Mouse (Mus musculus): Measurements from ENCODE around the gene Mturn.
A peak's percentile ranks its signal among the peaks of the same experiment; 100 is the strongest.

Mturn gene

DNA sequence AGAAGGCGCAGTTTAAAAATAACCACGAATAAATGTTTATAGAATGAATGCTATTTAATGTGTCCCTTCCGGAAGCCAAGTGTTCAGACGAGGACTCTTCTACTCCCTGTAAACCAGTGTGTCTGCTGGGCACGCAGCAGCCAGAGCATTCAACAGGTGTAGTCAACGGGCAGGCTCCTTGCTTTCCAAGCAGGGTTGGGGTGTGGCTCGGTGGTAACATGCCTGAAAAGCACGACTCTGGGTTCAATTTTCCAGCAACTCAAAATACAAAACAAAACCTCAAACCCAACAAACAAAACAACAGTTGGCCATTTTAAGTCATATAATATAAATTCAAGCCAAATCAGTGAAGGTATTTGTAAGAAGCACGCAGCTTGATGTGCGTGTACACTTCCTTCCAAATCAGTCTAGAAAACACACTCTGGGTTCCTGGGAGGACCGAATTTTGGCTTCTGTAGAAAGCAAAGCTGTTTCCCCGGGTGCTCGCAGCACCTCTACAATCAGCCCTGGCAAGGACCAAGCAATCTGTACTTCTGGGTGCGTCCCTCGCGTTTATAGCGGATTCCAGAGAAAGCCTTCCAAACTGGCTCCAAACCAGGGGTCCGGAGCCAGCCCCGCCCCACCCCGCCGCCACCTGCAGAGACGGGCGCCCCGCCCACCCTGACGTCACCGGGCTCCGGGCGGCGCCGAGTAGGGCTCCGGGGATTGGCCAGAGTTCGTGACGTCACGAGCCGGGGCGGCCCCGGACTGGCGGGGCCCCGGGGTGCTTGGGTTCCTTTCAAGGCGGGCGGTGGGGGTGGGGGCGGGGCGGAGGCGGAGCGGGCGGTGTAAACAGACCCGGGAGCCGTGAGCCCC, at the start of gene Mturn:
TSS of gene Mturn (plus strand) at position 734 of the 855 bp plus-strand sequence.
- DNase-seq (ENCODE audit: extremely low spot score, low spot score): peak; percentile 98

GRCm38 (mm10) chr6:54639877-54640276, 41.5 kb upstream of the Mturn start:
- no peak for DNase-seq (ENCODE audit: extremely low spot score, low spot score)

DNA sequence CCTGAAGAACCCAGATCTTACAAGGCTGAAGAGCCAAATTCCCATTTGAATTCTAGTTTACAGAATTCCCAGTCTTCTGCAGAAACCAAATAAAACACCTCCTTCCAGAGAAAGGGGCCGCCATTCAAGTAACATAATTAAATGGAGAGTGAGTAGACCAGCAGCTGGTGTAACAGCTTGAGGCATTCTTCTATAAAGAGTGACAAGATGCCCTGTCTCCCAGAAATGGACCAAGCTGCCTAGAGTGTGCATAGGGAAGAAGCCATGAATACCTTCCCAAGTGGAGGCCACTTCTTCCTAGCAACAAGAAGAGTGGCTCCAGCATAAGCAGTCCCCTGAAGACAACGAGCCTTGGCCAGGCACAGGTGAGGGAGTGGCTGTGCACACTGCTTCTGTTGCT, 39.5 kb upstream of the Mturn start:
- no peak for DNase-seq (ENCODE audit: extremely low spot score, low spot score)

GRCm38 (mm10) chr6:54643181-54643580, 38.2 kb upstream of the Mturn start:
- no peak for DNase-seq (ENCODE audit: extremely low spot score, low spot score)

DNA sequence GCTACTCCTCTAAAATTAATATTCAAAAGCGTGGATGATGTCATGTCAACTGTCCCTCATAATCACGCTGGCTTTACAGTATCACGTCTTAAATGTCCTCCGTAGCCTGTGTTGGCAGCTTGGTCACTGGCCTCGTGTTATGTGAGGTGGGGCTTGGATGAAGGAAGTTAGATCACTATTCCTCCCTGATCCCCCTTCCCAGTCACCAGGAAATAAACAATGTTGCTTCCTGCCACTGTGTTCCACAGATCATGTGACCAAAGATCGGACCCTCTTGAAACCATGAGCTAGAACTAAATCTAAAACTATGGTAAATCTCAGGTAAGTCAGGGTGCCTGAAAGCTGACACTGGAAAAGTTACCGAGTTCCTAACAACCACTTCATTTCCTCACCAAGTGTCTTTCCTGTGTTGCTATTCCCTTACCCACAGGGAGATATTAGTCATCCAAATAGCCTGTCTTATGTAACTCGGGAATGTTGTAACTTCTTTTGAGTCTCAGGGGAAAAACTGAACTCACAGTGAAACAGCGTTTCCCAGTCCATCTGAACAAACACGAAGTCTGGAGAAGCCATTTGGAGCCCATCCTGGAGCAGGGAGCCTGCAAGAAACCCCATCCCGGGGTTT, 25.8 kb upstream of the Mturn start:
- no peak for DNase-seq (ENCODE audit: extremely low spot score, low spot score)

GRCm38 (mm10) chr6:54657861-54658260, 23.6 kb upstream of the Mturn start:
- DNase-seq (ENCODE audit: extremely low spot score, low spot score): no peak

GRCm38 (mm10) chr6:54669868-54670267, 11.6 kb upstream of the Mturn start:
- no peak for DNase-seq (ENCODE audit: extremely low spot score, low spot score)

- DNase-seq (ENCODE audit: extremely low spot score, low spot score): no peak
Observed at GRCm38 (mm10) chr6:54672901-54673300, 8.5 kb upstream of the Mturn start.

DNA sequence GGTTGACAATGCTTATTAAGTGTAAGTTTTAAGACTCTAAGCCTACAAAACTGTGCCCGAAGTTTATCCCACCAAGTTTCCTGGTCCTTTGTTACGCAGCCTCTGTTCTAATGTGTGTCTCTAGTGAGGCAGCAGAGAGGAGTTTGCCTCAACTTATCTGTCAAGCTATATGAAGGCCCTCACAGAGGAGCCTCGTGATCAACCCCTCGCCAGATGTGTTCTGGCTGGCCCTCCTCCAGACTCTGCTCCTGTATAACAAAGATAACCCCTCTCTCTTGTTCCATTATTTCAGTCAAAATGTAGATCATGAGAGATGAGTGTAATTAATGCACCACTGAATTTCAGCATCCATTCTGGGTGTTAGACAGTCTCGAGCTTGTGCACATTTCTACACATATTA, 1.7 kb upstream of the Mturn start:
- DNase-seq (ENCODE audit: extremely low spot score, low spot score): no peak

DNA sequence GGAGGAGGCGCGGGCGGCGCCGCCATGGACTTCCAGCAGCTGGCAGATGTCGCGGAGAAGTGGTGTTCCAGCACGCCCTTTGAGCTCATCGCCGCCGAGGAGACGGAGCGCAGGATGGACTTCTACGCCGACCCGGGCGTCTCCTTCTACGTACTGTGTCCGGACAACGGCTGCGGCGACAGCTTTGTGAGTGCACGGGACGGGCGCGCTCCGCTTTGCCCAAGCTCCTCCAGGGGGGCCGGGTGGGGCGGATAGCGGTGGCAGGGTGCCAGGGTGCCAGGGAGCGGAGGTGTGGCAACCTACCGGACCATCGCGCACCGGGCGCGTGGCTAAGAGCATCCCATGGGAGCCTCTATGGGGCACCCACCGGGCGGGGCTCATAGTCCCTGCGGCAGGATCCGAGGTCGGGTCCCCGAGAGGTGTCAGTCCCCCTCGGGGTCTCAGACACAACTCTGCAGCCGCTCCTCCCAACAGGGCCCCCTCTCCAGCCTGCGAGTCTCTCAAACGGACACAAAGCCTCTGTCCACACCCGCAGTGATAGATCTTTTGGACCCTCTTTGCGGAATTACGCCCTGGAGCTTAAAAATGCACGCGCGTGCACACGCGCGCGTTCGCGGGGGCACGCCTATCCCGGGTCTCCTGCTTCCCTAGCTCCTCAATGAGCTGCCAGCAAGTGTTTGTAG, 463 bp downstream of the Mturn start:
- no peak for DNase-seq (ENCODE audit: extremely low spot score, low spot score)

GRCm38 (mm10) chr6:54684085-54684484, 2.7 kb downstream of the Mturn start:
- no peak for DNase-seq (ENCODE audit: extremely low spot score, low spot score)

- DNase-seq (ENCODE audit: extremely low spot score, low spot score): no peak
Observed at GRCm38 (mm10) chr6:54685103-54685502, 3.7 kb downstream of the Mturn start.

- no peak for DNase-seq (ENCODE audit: extremely low spot score, low spot score)
Observed at GRCm38 (mm10) chr6:54685716-54686395, 4.4 kb downstream of the Mturn start.

DNA sequence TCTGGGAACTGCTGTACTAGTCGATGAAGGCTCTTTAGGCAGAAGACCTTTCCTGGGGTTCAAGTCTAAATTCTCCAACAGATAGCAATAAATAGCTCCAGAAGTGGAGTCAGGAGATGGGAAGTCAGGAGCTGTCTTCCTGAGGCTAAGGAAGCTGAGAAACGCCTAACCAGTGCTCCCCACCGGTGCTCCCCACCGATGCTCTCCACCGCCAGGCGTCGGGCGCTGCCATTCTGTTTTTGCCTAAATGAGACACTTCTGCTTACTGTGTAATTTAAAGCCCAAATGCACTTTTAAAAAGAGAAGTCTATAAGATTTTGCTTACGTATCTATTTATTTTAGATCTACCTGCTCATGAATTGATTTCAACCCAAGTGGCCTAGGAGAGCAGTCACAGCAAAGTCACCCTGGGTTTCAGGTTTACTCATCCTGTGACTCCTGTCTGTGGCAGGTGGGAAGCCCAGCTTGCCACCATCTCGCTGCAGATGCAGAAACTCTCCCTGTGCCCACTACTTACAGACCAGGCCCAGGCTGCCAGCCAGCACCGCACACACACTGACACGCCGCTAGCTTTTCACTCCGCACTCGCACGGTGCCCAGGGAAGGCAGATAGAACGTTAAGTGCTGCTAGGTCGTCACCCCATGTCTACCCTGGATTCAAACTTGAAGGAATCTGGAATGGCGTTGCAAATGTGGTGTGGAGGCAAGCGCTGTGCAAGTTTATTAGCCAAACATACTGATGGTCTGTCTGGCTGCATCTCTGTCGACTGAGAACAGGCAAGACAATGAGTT, 5.7 kb downstream of the Mturn start:
- no peak for DNase-seq (ENCODE audit: extremely low spot score, low spot score)

DNA sequence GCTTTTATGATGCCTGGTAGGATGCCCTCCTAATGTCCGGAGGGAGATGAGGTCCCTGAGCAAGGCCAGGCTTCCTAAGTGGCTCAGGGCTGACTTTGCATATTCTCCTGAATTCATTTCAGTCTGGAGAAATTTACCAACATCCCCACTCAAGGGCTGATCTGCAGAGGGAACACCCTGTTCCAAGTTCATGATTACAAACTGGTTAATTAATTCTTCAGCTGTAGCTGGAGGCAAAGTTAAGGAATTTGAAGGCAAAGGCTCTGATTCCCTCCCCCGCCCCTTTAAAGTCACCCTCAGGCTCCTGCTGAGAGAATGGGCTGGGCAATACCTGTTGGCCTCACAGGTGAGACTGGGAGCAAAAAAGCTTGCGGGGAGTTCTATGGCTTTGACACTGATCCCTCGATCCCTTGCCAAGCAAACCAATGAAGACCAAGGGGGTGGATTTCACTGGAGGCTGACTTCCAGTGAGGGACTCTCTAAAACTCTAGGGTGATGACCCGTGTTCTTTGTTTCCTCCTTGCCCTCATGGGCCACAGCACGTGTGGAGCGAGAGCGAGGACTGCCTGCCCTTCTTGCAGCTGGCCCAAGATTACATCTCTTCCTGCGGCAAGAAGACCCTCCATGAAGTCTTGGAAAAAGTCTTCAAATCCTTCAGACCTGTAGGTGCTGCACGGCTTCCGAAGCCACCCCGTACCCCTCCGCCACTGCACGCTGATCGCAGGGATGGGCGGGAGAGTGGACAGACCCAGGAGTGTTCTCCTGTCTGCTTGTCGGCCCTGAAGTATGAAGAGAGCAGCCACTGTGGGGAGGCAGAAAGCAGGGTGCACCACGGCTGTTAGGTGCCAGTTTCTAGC, 7.3 kb downstream of the Mturn start:
- DNase-seq (ENCODE audit: extremely low spot score, low spot score): no peak

GRCm38 (mm10) chr6:54689686-54690085, 8.3 kb downstream of the Mturn start:
- DNase-seq (ENCODE audit: extremely low spot score, low spot score): no peak

- no peak for DNase-seq (ENCODE audit: extremely low spot score, low spot score)
Observed at GRCm38 (mm10) chr6:54690838-54691237, 9.4 kb downstream of the Mturn start.

DNA sequence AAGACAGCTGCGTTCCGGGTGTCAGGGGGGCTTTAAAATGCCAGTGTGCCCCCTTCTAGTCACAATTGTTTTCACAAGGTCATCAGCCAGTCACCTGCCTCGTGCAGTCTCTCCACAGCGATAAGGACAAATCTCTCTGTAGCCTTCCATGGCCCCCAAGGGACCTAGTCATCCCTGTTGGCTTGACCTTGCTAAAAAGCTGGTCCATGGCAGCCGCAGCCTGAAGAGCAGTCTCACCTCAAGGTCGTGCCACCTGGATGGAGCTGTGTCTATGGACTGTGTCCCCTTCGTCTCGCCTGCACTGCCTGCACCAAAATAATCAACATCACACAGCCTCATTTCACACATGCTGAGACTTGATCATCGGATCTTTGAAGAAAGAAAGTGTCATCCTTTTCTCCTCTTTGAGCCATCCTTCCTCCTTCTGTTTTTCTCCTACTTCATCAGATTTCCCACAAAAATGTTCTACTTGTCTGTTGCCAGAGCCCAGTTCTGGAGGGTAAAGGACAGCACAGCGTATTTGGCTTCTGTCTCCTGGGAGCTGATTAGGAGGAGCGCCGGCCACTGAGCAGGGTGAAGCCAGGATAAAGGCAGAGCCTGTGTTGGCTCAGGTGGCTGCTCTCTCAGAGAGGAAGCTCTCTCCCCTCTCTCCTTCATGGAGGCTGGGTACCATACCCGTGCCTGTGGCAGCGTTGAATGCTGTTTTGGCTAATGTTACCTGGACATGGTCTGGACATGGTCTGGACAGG, 10.1 kb downstream of the Mturn start:
- DNase-seq (ENCODE audit: extremely low spot score, low spot score): no peak

- DNase-seq (ENCODE audit: extremely low spot score, low spot score): no peak
Observed at GRCm38 (mm10) chr6:54692201-54692600, 10.8 kb downstream of the Mturn start.
